Mouse (Mus musculus): Measurements from ENCODE around the gene Rad23a. TPM values are rescaled to one million over a fixed set of nuclear protein-coding genes. Genes with fewer than 3 reads are reported as not detected.
"Not testable (repeated sequence)": the region's sequence is repeated elsewhere in the genome, so short reads cannot be mapped to it uniquely, and the experiment has no call there.

The Rad23a gene
- total RNA-seq, 2 experiments from 2014 or later: 116 to 119 TPM

DNA sequence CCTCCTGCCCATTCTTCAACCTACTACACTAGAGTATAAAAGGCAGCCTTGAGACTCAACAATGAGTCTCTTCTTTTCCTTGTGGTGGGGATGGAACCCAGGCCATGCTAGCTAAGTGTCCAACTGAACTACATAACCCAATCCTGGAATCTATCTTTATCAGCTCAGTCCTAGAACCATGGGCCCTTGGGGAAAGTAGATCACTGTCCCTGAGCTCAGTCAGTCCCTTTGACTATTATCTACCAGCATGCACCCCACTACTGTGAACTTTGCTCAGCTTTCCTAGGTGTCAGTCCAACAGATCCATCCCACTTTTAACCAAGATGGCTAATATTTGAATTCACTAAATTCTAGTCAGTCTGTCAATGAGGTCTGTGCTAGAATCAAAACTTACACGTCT is 1.0 kb upstream of the Rad23a start:
- no peak for DNase-seq

DNA sequence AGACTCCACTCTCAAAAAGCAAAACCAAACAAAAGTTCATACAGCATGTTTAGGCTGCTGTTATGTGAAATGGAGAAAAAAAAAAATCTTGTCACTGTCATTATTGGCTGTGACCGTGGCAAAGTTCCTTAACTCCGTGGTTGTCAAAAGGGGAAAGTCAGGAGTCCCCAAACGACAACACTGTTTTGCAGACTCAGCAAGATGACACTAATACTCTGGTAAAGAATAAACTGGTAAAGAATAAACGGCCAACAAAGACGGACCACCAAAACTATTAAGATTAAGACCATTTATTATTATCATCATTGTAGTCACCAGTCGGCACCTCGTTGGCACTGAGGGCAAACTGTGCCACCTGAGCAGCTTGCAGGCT is 604 bp downstream of the Rad23a start:
- DNase-seq: no peak

DNA sequence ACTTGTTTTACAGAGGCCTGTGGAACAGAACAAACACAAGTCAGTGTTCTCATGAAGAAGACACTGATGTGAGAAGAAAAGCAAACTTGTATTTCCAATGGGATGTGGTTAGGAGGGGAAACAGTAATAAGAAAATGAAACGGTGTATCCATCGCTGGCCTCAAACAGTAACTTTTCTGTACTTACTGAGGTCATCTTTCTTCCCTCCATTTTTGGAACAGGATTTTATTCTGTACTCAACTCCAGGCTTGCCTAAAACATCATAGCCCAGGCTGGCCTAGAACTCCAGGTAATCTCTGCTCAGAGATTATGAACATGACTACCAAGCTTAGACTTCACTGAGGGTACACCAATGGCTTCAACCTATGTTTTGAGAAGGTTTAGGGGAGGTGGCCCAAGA is 1.1 kb downstream of the Rad23a start:
- DNase-seq: no peak

GRCm38 (mm10) chr8:84838513-84838912 is 2.0 kb downstream of the Rad23a start:
- no peak for DNase-seq

- no peak for DNase-seq
Measured at GRCm38 (mm10) chr8:84837912-84838470, 2.5 kb downstream of the Rad23a start.

GRCm38 (mm10) chr8:84837149-84837911 is 3.1 kb downstream of the Rad23a start:
- no peak for DNase-seq

GRCm38 (mm10) chr8:84834866-84835855 is 5.3 kb downstream of the Rad23a start:
- DNase-seq: peak; percentile 68 to 77

- peak in 1 of 2 experiments; percentile 25 for DNase-seq
Measured at GRCm38 (mm10) chr8:84834002-84834865, 6.2 kb downstream of the Rad23a start.

DNA sequence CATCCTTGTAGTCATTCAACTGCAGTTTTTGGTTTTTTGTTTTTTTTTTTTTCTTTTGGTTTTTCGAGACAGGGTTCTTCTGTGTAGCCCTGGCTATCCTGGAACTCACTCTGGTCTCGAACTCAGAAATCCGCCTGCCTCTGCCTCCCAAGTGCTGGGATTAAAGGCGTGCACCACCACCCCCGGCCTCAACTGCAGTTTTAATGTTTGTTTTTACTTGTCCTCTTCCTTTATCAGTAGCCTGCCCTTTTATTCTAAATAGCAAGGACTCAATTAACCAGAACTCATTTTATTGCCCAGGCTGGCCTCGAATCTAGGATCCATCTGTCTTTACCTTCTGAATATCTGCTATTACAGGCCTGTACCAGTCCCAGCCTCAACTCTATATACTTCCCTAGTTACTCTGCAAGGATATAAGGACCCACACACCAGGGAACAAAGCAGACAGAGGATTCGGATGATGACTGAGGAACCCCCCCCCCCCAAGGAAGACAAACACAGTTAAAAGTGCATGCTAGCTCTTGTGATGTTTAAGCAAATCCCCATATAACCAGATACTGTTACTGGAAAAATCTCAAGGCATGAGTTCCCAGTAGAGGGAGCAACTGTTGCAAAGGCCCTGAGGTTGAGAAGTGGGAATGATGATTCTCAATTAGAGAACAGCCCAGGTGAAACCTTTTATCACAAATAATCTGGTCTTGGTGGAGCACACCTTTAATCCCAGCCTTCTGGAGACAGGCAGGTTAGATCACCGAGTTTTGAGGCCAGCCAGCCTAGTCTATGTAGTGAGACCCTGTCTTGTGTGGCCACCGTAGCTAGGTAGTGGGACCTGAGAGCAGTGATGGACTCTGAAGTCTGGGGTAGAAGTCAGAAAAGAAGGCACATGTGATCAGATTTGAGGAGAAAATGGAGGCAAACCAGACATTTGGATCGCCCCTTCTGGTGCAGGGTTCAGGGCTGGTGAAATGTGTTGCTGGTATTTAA is 7.4 kb downstream of the Rad23a start:
- DNase-seq: no peak

DNA sequence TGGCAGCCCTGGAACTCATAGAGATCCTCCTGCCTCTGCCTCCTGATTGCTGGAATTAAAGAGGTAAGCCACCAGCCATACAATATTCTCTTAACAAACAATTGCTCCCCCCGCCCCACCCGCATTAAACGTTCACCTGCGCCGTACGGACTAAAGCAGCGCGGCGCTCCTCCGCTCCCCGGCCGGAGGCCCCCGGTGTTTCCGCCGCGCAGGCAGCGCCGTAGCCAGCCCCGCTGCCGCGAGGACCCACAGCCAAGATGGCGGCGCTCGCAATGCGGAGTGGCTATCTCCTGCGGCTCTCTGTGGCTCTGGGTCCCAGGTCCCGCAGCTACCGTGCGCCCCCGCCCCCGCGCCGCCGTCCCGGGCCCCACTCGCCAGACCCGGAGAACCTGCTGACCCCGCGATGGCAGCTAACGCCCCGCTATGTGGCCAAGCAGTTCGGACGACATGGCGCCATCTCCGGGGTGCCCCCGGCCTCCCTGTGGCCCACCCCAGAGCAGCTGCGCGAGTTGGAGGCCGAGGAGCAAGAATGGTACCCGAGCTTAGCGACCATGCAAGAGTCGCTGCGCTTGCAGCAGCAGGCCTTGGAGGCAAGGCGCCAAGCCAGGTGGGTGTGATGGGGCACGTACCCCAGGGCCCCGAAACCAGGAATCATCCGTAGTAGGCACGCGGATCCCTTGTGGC is 8.3 kb downstream of the Rad23a start:
- peak; percentile 88 to 92 for DNase-seq

DNA sequence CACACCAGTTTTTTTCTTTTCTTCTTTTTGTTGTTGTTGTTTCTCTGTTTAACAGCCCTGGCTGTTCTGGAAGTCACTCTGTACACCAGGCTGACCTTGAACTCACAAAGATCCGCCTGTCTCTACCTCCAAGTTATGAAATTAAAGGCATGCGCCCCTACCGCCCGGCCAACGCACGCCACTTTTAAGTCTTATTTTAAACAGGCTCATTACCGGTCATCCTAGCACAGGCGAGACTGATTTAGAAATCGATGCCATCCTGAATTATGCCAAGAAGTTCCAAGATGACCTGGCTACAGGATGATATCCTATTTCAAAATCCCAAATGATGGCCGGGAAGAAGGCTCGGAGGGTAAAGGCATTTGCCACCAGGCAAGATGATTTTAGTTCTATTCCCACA is 9.0 kb downstream of the Rad23a start, which contains the start of gene Gadd45gip1:
Gadd45gip1 (plus strand) TSS at position 33 of the 400 bp plus-strand sequence.
- DNase-seq: peak; percentile 52 to 67

DNA sequence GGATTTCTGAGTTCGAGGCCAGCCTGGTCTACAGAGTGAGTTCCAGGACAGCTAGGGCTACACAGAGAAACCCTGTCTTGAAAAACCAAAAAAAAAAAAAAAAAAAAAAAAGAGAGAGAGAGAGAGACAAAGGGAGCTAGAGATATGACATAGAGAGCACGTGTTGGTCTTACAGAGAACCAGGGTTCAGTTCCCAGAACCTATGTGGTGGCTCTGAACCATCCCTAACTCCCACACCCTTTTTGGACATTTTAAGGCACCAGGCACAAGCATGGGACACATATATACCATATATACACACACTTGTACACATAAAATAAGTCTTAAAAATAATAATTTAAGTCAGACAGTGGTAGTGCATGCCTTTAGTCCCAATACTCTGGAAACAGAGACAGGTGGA is 13.9 kb downstream of the Rad23a start:
- DNase-seq: not testable (repeated sequence)

- no peak for DNase-seq
Measured at GRCm38 (mm10) chr8:84825636-84826035, 14.8 kb downstream of the Rad23a start.

GRCm38 (mm10) chr8:84823653-84824052 is 16.8 kb downstream of the Rad23a start:
- peak; percentile 65 to 78 for DNase-seq

GRCm38 (mm10) chr8:84822723-84823122 is 17.7 kb downstream of the Rad23a start, which contains the start of gene Dand5:
Gene Dand5, minus strand, starts transcription at chr8:84822823.
- no peak for DNase-seq

DNA sequence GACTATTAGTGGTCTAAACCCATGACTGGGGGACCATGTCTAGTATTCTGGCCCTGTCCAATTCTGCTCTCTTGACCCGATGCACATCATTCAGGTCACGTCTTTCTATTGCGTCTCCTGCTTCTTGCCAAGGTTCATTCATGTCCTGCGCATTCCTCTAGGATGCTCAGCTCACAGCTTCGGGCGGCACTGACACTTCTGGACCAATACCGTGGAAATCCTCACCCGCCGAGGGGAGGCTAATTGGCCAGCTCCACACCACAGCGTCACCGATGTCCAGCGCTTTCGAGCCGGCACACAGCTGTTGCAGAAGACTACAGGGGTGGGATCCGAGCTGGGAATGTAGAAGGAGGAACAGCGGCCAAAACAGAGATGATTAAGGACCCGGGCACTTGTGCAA is 24.3 kb downstream of the Rad23a start:
- DNase-seq: no peak

DNA sequence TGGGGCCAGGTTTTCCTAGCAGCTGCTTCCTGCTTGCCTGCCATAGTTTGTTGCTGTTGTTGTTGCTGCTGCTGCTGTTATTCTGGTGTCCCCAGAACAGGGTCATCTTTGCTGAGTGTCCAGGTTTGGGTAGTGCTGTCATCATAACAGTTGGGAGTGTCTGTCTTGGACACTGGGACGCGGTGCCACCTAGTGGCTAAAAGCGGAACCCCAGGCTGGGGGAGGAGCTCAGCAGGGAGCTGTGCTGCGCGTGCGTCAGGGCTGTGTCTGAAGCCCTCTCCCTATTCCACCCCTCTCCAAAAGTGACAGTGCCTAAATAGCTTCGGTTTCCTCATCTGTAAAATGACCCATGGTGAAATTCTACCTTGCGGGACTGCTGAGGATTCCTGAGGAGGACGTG is 24.9 kb downstream of the Rad23a start:
- DNase-seq: peak; percentile 95 to 96

DNA sequence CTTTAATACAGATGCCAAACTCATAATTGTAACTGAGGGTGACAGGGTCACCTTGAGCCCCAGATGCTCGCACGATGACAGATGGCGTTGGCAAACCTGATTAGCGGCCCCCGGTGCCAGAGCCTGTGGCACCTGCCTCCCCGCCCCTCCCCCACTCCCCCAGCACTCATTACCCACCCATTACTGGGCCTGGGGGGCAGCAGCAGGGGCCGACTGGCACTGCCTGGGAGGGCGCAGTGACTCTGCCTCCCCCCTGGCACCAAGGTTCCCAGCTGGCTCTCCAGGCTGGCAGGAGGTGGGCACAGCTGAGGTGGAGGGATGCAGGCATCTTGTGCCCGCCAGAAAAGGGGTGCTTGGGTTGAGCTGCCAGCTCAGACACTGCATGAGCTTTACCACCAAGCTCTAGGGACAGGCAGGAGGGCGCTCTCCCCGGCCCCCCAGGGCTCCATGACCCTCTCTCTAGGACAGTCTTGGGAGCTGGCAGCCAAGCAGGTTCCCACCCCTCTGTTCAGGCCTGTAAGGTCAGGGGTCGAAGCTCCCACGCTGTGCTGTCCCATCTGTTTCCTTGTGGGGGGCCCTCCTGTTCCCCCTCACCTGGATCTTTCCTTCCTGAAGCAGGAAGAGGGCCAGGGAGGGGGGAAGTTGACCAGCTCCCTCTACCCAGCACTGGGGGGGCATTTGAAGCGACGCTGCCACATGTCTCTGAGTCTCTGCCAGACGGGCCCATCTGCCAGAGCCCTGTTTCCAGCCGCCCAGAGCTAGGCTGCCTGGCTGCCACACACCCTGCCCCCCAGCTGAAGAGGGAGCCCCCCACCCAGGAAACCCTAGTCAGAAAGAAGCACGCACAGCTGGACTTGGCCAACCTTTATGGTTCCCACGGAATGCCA is 25.7 kb downstream of the Rad23a start:
- DNase-seq: no peak

DNA sequence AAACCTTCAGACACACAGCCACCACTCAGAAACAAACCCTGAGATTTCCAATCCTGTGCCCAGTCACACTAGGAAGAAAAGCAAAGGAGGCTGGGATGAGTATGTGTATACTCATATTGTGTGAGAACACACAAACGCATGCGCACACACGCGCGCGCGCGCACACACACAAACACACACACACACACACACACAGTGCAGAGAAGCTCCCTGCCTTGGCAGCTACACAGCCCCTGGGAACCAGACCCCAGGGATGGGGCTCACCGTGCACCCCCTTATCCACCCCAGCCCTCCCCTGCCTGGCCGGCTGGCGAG is 26.3 kb downstream of the Rad23a start:
- DNase-seq: no peak

Data from adrenal gland, postnatal 36 days (tissue).